Mouse (Mus musculus): Measurements from ENCODE around the gene Tmem120b.

- TF ChIP-seq CTCF (IDR thresholded peaks at IDR 0.05; ENCODE audit: extremely low read depth, insufficient read depth, insufficient read length, insufficient replicate concordance) (no peak), POLR2A (IDR thresholded peaks at IDR 0.05; ENCODE audit: low read depth, low read length) (no peak)
Observed at GRCm38 (mm10) chr5:123023049-123023448, 45.2 kb upstream of the Tmem120b start.
